Mouse (Mus musculus) MEL (cell line): Measurements from ENCODE around the gene Tlk1.

Experiments
- CHD1 ChIP-seq: IDR thresholded peaks from 2 replicates; pipeline ENCODE4 v1.6.1; 2012; ENCODE audit warnings: low read depth, mild to moderate bottlenecking, inconsistent platforms, low read length, improper control_type of control experiment
- CTCF ChIP-seq, 3 experiments: IDR thresholded peaks in 2 of 3; conservative IDR thresholded peaks in 1 of 3; 2 replicates each; pipeline ENCODE4 v1.5.1; 2011 to 2012; ENCODE audit warnings: low read length in 3 of 3, low read depth in 2 of 3, mild to moderate bottlenecking in 2 of 3, improper control_type of control experiment in 1 of 3, inconsistent platforms in 1 of 3, mixed read lengths in 1 of 3, moderate library complexity in 1 of 3; ENCODE audit not compliant: control insufficient read depth in 1 of 3, insufficient read depth in 1 of 3, poor library complexity in 1 of 3, severe bottlenecking in 1 of 3
- GATA1 ChIP-seq: IDR thresholded peaks from 2 replicates; pipeline ENCODE4 v1.6.1; 2011; ENCODE audit warnings: low read depth, low read length, improper control_type of control experiment
- HCFC1 ChIP-seq: IDR thresholded peaks from 2 replicates; pipeline ENCODE4 v1.6.1; 2012; ENCODE audit warnings: low read depth, mild to moderate bottlenecking, inconsistent platforms, low read length, improper control_type of control experiment, moderate library complexity
- MAX ChIP-seq: IDR thresholded peaks from 2 replicates; pipeline ENCODE4 v1.6.1; 2011; ENCODE audit warnings: low read length, improper control_type of control experiment
- MEF2A ChIP-seq: IDR thresholded peaks from 2 replicates; pipeline ENCODE4 v1.6.1; 2014; ENCODE audit warnings: low read depth, mild to moderate bottlenecking, inconsistent platforms, low read length, improper control_type of control experiment; ENCODE audit not compliant: poor library complexity, insufficient replicate concordance, severe bottlenecking; ENCODE audit errors: extremely low read depth
- RCOR1 ChIP-seq: IDR thresholded peaks from 2 replicates; pipeline ENCODE4 v1.6.1; 2012; ENCODE audit warnings: low read depth, mild to moderate bottlenecking, inconsistent platforms, low read length, improper control_type of control experiment
- SMC3 ChIP-seq: IDR thresholded peaks from 2 replicates; pipeline ENCODE4 v1.6.1; 2011; ENCODE audit warnings: low read depth, low read length, improper control_type of control experiment

- peak; percentile 22 for TF ChIP-seq SMC3
- TF ChIP-seq RCOR1: no peak
- TF ChIP-seq GATA1: no peak
- peak in 2 of 3 experiments; percentile 25 to 51; a peak in 3 of 6 replicates for TF ChIP-seq CTCF (IDR thresholded peaks at IDR 0.05 in 2 of 3, conservative IDR thresholded peaks at IDR 0.05 in 1 of 3; ENCODE audit: control insufficient read depth in 1 of 3, insufficient read depth in 1 of 3, low read depth in 2 of 3, low read length in 3 of 3, poor library complexity in 1 of 3, severe bottlenecking in 1 of 3)
- TF ChIP-seq MEF2A: no peak
- TF ChIP-seq CHD1: no peak
- no peak for TF ChIP-seq HCFC1
- no peak for TF ChIP-seq MAX
These were observed 151.9 kb downstream of the Tlk1 start for GRCm38 (mm10) chr2:70673445-70674126.
